Mouse (Mus musculus) G1E (cell line): Measurements from ENCODE around the gene Nol10.

Experiments
- GATA1 ChIP-seq: IDR thresholded peaks from 2 replicates; pipeline ENCODE4 v1.6.1; 2012; ENCODE audit warnings: borderline replicate concordance, low read length, inconsistent platforms, mixed read lengths
- GATA2 ChIP-seq: IDR thresholded peaks from 2 replicates; pipeline ENCODE4 v1.6.1; 2012; ENCODE audit warnings: low read depth, low read length, inconsistent platforms, borderline replicate concordance

DNA sequence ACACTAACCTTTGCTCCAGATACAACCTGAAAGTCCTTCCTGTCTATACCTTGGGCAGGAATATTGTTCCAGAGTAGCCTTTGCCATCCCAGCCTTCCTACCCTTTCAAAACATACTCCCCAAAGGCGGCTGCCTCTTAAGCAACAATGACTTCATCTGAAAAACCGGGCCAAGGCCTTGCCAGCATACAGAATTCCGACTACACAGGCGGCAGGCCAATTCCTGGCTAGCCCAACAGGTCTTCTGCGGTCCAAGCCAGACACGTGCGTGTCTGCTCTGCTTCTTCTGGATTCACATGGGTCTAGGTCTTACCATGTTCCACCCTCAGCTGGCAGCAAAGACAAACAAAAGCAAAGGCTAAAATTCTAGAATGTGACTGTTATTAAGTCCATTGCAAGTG lies 42.8 kb upstream of the Nol10 start:
- TF ChIP-seq GATA2, result no peak
- no peak for TF ChIP-seq GATA1
